Mouse (Mus musculus) ES-Bruce4 (cell line): ENCODE measurements around the gene Cyfip1. TPM values are rescaled to one million over a fixed set of nuclear protein-coding genes. Genes with fewer than 3 reads are reported as not detected.

Source experiments
- H3K27ac ChIP-seq: 2 replicates; pipeline ENCODE4 v1.5.1; 2012; ENCODE audit warnings: low read length, inconsistent platforms; ENCODE audit not compliant: insufficient read depth
- H3K27me3 ChIP-seq: 2 replicates; pipeline ENCODE4 v1.6.1; 2012; ENCODE audit warnings: mild to moderate bottlenecking, low read length, inconsistent platforms; ENCODE audit not compliant: control insufficient read depth, poor library complexity, insufficient read depth, severe bottlenecking
- H3K36me3 ChIP-seq: 2 replicates; pipeline ENCODE4 v1.6.1; 2012; ENCODE audit warnings: inconsistent platforms, mild to moderate bottlenecking, low read length, moderate library complexity; ENCODE audit not compliant: control insufficient read depth, poor library complexity, insufficient read depth, severe bottlenecking
- H3K4me1 ChIP-seq: one replicate; pipeline ENCODE4 v1.8.1; 2011; ENCODE audit warnings: low read length; ENCODE audit not compliant: control insufficient read depth, insufficient read depth
- H3K4me3 ChIP-seq: 2 replicates; pipeline ENCODE4 v1.5.1; 2011; ENCODE audit warnings: low read depth, mild to moderate bottlenecking, low read length
- H3K9ac ChIP-seq: 2 replicates; pipeline ENCODE4 v1.6.1; 2012; ENCODE audit warnings: low read depth, mild to moderate bottlenecking, inconsistent platforms; ENCODE audit not compliant: poor library complexity, severe bottlenecking
- H3K9me3 ChIP-seq: replicated peaks from 2 replicates; pipeline ENCODE4 v1.6.1; 2012; ENCODE audit warnings: mild to moderate bottlenecking, low read length, inconsistent platforms; ENCODE audit not compliant: control insufficient read depth, poor library complexity, insufficient read depth, severe bottlenecking
- CTCF ChIP-seq: IDR thresholded peaks from one replicate; pipeline ENCODE4 v1.8.1; 2011; ENCODE audit warnings: low read depth, low read length
- EP300 ChIP-seq: IDR thresholded peaks from 2 replicates; pipeline ENCODE4 v1.6.1; 2011; ENCODE audit warnings: low read depth, low read length; ENCODE audit not compliant: insufficient read depth
- POLR2A ChIP-seq: IDR thresholded peaks from one replicate; pipeline ENCODE4 v1.8.1; 2011; ENCODE audit warnings: low read length; ENCODE audit not compliant: insufficient read depth
- polyA plus RNA-seq: library from polyadenylated mRNA; stranded (reverse); fragments of >200 nt; gene quantifications from 2 replicates; pipeline ENCODE4 v1.2.4, GENCODE M21; 2011; ENCODE audit warnings: low read depth; ENCODE audit not compliant: missing spikeins, insufficient read depth, insufficient read length

The Cyfip1 gene
- polyA plus RNA-seq, 1 experiment = 97.9 TPM

GRCm38 (mm10) chr7:55859518-55859872, 17.9 kb downstream of the Cyfip1 start:
- Histone ChIP-seq H3K36me3 (no peaks in the 10 kb centered on the region), H3K4me3 (no peak overlapping the region), H3K9ac (no peak overlapping the region), H3K4me1 (no peaks in the 10 kb centered on the region), H3K27ac (no peak overlapping the region), H3K27me3 (no peaks in the 10 kb centered on the region), H3K9me3 (no peaks in the 10 kb centered on the region)
- TF ChIP-seq POLR2A (no peak), EP300 (no peak), CTCF (no peak)

GRCm38 (mm10) chr7:55859956-55860355, 18.4 kb downstream of the Cyfip1 start:
- no peak overlapping the region for H3K4me3 ChIP-seq
- no peaks in the 10 kb centered on the region for H3K9me3 ChIP-seq
- H3K27ac ChIP-seq = no peak overlapping the region
- H3K4me1 ChIP-seq = no peaks in the 10 kb centered on the region
- no peak overlapping the region for H3K9ac ChIP-seq
- no peaks in the 10 kb centered on the region for H3K27me3 ChIP-seq
- H3K36me3 ChIP-seq = no peaks in the 10 kb centered on the region
- TF ChIP-seq CTCF (no peak), POLR2A (no peak), EP300 (no peak)

- H3K4me1 ChIP-seq = no peaks in the 10 kb centered on the region
- TF ChIP-seq CTCF (no peak), POLR2A (no peak), EP300 (no peak)
- H3K9me3 ChIP-seq = no peaks in the 10 kb centered on the region
- H3K27ac ChIP-seq = no peak overlapping the region
- H3K36me3 ChIP-seq = no peaks in the 10 kb centered on the region
- H3K9ac ChIP-seq = no peak overlapping the region
- no peak overlapping the region for H3K4me3 ChIP-seq
- H3K27me3 ChIP-seq = no peaks in the 10 kb centered on the region
These were observed 19.6 kb downstream of the Cyfip1 start for GRCm38 (mm10) chr7:55861175-55861574.

GRCm38 (mm10) chr7:55865044-55865443, 23.5 kb downstream of the Cyfip1 start:
- TF ChIP-seq POLR2A (no peak), CTCF (no peak)
- Histone ChIP-seq H3K4me3 (no peak overlapping the region), H3K36me3 (no peaks in the 10 kb centered on the region)

GRCm38 (mm10) chr7:55865750-55866416, 24.3 kb downstream of the Cyfip1 start:
- H3K9ac ChIP-seq = no peak overlapping the region
- H3K9me3 ChIP-seq = no peaks in the 10 kb centered on the region
- no peak overlapping the region for H3K27ac ChIP-seq
- H3K4me3 ChIP-seq = no peak overlapping the region
- no peaks in the 10 kb centered on the region for H3K27me3 ChIP-seq
- H3K4me1 ChIP-seq = peaks cover 2% of the 10 kb centered on the region
- no peaks in the 10 kb centered on the region for H3K36me3 ChIP-seq
- TF ChIP-seq CTCF = no peak
- TF ChIP-seq EP300 = no peak
- no peak for TF ChIP-seq POLR2A

More at GRCm38 (mm10) chr7:55865044-55865443, 23.5 kb downstream of the Cyfip1 start:
- H3K27ac ChIP-seq = no peak overlapping the region
- no peaks in the 10 kb centered on the region for H3K27me3 ChIP-seq
- H3K9ac ChIP-seq = no peak overlapping the region
- H3K4me1 ChIP-seq = no peaks in the 10 kb centered on the region
- H3K9me3 ChIP-seq = no peaks in the 10 kb centered on the region

- Histone ChIP-seq H3K27me3 (no peaks in the 10 kb centered on the region), H3K9me3 (no peaks in the 10 kb centered on the region)
- no peak for TF ChIP-seq CTCF
- TF ChIP-seq POLR2A = no peak
- TF ChIP-seq EP300 = no peak
These were observed 26.7 kb downstream of the Cyfip1 start for GRCm38 (mm10) chr7:55868247-55868646.

More at GRCm38 (mm10) chr7:55868247-55868646, 26.7 kb downstream of the Cyfip1 start:
- Histone ChIP-seq H3K27ac (no peak overlapping the region), H3K4me1 (peaks cover 2% of the 10 kb centered on the region), H3K36me3 (no peaks in the 10 kb centered on the region; the same call in 1 of the 2 replicates), H3K9ac (no peak overlapping the region), H3K4me3 (no peak overlapping the region)
